Mouse (Mus musculus) right cerebral cortex, postnatal 14 days (tissue): ENCODE data around the gene Zfp775.

ENCODE experiments used
- DNase-seq: peaks from one replicate; pipeline ENCODE4 v3.0.0; 2022

The Zfp775 gene

GRCm38 (mm10) chr6:48601271-48602079 lies at the start of gene Zfp775:
Gene Zfp775, plus strand, starts transcription at chr6:48602063.
- peak; percentile 97 for DNase-seq

DNA sequence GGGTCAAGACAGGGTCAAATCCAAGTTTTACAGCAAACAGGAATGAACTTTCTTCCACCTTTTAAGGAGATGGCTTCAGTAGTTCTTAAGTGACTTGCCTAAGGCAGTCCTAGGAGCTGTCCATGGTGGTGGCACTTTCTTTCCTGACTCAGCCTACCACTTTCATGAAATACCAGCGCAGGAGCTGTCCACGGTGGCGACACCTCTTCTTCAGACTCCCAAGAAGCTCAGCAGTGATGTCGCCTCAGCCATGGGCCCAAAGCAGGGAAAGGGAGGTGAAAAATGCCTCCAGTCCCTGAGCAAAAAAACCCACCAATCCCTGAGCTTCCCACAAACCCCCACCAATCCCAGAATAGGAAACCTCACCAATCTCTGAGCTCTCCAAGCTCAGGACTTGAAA lies 48.9 kb upstream of the Zfp775 start:
- DNase-seq, result no peak

- DNase-seq, result no peak
These were observed 48.0 kb upstream of the Zfp775 start for GRCm38 (mm10) chr6:48553819-48554218.

DNA sequence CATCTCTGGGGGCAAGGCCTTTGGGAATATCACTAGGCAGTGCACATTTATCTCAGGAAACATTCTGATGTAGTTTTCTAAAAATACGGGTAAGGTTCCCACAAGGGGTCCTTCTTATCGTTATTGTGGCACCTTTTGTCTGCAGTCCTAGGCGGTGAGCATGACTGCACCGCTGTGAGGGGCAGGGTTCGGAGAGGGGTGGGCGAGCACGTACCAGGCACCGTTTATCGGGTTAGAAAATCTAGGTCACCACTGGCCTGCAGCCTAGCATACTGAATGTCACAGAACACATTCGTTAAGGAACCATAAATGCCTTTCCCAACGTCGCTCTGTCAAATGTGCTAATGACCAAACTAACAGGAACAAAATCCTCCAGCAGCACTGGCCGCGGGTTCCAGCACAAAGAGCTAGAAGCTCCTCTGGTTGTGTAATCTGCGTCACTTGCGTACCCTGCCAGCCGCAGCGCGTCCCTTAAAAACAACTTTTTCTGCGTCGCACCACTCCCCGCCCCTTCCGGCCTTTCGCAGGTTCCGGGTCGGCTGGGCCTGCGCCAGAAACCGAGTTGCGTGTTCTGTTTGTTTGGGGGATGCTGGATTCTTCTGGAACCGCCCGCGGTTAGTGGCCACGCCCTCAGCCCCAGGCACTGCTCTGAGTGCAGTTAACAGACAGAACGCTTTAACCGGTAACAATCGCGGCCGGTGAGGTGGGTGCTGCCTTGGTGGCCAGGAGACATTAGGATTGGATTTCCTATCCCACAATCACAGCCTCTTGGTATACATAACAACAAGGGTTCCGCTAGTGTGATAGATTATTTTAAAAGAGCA lies 47.4 kb upstream of the Zfp775 start, which contains the start of gene Lrrc61:
Gene Lrrc61 (plus strand): TSS at position 517 of the 824 bp plus-strand sequence.
- peak; percentile 99 for DNase-seq

DNA sequence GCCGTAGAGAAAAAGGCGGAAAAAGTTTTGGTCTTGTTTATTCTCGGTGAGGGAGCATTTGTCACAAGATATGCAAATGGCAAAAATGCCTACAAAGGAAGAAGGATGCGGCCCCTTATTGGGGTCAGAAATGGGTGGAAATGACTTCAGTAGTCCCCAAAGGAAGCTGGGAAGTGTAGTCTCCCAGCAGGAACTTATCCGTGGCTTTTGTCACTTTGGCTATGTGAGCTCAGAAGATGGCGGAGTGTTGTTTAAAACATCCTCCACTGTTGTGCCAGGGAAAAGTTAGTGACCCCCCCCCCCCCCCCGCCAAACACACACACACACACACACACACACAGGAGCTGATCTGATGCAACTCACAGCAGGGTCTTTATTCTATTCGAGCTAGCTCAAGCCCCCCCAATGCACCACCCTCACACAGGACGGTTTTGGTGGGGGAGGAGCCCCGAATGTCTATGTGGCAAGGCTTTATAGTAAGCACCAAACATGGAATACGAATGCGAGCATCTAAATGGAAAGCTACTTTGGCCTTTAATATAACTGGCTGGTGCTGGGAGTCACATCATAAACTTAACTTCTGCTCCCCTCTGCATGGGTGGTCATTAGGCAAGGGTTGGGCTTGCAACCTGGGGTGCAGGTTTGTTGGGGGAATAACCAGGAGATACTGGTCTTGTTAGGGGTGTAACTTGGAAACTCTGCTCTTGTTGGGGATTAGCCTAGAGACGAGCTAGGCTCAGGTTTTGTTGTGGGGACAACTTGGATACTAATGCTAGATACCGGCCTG lies 46.6 kb upstream of the Zfp775 start:
- DNase-seq, result no peak

DNA sequence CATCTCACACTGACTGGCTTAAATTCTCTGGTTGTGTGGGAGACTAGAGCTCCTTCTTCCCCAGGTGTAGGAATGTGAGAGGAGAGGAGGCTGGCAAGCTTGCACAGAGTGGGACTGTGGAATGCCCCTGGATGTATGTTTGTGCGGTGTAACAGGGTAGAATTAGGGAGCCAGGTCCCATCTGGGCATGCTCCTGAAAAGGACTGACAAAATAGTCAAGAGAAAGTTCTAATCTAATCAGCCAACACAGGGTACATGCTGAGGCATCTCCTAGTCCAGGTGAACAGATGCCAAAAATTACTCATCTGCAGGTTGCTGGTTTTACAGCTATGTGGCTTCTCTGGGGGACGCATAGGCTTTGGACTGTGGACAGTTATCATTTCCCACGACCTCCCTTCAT lies 45.9 kb upstream of the Zfp775 start:
- DNase-seq, result no peak

- no peak for DNase-seq
These were observed 36.1 kb upstream of the Zfp775 start for GRCm38 (mm10) chr6:48565693-48566310.

DNA sequence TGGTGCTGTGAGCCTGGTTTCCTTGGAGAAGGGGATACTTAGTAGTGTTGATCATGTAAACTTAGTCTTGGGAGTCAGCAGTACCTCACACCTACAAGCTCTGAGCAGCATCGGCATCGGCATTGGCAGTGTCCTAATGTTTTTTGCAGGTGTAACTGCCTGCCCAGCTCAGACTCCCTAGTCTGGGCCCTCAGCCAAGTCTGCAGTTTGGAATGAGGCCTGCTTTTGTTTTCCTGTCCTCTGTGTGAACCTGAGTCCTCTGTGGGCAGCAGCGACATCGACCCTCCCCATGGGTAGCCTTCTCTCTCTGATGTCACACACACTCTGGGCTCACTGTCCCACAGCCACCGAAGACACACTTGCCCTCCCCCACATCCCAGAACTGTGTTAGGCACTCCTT lies 35.6 kb upstream of the Zfp775 start:
- DNase-seq, result no peak

- no peak for DNase-seq
These were observed 33.6 kb upstream of the Zfp775 start for GRCm38 (mm10) chr6:48568036-48568984.

GRCm38 (mm10) chr6:48569065-48569807 lies 32.6 kb upstream of the Zfp775 start:
- no peak for DNase-seq

- DNase-seq, result no peak
These were observed 29.8 kb upstream of the Zfp775 start for GRCm38 (mm10) chr6:48572014-48572413.

DNA sequence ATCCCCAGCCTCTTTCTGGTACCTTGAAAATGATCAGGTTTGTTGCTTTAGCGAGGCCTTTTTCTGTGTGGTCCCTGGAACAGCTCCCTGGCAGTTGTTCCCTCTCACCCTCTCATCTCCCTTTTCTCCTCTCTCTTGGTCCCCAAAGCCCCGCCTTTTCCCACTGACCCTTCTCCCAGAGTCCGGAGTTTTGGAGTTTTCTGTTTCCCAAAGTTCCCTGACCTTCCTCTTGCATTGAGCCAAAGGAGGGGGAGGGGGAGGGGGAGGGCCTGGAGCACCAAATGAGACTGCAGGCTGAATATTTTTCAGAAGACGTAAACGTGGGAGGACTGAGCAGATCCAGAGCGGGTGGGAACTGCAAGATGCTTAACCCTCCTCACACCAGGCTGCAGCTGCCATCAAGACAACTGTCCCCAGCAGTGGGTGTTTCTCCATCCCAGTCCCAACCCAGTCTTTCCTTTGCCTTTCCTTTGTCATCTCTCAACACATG lies 29.2 kb upstream of the Zfp775 start, which contains the start of gene Rarres2:
Gene Rarres2 (minus strand): TSS at position 218 of the 490 bp plus-strand sequence.
- no peak for DNase-seq

DNA sequence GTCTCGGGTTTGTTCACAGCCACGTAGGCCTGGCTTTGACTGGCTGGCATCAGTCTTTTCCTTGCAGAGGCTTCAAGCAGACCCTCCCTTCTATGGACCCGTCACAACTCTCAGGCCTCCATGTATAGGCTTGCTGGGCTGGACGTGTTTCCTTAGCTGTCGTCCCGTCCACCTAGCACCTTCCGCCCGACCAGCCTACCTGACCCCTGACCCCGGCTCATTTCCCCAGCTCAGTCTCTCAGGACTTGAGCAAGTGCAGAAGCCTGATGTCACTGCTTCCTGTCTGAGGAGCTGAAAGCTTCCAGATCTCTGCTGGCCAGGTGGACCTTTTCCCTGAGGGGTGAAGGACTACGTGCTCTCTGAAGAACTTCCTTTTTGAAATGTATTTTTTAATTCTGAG lies 28.6 kb upstream of the Zfp775 start:
- DNase-seq, result no peak

DNA sequence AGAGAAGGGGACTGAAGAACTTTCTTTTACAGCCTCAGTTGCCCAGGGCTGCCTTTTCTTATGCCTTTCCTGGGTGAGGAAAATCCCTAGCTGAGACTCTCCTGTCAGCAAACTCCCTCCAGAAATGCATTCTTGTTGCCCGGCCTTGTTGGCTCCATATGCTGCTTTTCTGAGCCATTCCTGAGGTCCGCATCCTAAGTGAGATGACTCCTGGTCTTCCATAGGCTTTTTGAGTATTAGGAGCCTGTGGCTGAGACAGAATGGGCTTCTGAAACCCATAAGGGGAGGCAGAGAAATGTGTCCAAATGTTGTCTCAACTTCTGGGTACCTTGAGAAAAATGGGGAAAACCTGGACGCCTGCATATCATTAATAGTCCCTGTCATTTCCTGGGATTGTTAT lies 27.9 kb upstream of the Zfp775 start:
- DNase-seq, result no peak

DNA sequence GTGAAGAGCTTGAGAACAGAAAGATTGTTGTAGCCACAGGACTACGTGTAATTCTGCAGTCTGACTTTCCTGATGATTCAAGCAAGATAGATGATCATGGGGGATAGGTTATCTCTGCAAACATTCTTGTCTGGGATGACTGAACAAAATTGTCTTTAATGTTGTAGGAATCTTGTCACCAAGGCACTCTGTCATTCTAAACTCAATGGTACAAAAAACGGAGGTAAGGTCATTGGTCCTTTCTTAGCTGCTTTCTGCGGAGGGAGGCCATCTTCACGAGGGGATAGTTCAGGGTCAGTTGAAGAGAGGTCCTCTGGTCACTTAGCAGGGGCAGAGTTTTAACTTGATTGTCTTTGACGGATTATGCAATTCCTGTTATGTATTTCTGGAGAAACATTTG lies 23.1 kb upstream of the Zfp775 start:
- DNase-seq, result no peak

- DNase-seq, result no peak
These were observed 22.6 kb upstream of the Zfp775 start for GRCm38 (mm10) chr6:48579215-48579648.

GRCm38 (mm10) chr6:48581257-48581656 lies 20.6 kb upstream of the Zfp775 start:
- no peak for DNase-seq

GRCm38 (mm10) chr6:48582037-48582436 lies 19.8 kb upstream of the Zfp775 start:
- DNase-seq, result peak; percentile 25

DNA sequence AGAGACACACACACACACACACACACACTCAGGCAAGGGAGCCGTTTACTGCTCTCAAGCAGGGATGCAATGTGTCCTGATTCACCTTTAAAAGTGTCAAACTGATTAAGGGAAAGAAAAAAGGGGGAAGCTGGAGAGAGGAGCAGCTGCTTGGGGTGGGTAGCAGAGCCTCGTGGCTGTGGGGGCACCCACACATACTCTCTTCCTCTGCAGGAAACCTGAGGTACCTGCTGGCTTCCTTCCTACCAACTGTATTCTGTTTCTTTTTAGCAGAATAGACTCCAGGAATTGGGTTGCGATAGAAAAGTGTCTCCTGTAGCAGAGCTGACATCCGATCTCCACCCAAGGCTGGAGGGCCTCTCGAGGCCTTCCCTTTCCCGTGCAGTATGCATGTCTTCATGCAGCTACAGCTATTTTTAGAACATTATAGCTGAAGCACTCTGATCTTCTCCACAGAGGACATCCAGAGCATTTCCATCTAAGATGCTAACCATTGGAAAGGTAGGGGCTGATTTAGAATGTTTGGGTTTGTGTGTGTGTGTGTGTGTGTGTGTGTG lies 12.6 kb upstream of the Zfp775 start, which contains the start of gene Gm45021:
Gene Gm45021 (plus strand): TSS at position 417 of the 557 bp plus-strand sequence.
- DNase-seq, result no peak
